9 mouse cellular contexts compared by ENCODE assay signal in the genomic region with DNA sequence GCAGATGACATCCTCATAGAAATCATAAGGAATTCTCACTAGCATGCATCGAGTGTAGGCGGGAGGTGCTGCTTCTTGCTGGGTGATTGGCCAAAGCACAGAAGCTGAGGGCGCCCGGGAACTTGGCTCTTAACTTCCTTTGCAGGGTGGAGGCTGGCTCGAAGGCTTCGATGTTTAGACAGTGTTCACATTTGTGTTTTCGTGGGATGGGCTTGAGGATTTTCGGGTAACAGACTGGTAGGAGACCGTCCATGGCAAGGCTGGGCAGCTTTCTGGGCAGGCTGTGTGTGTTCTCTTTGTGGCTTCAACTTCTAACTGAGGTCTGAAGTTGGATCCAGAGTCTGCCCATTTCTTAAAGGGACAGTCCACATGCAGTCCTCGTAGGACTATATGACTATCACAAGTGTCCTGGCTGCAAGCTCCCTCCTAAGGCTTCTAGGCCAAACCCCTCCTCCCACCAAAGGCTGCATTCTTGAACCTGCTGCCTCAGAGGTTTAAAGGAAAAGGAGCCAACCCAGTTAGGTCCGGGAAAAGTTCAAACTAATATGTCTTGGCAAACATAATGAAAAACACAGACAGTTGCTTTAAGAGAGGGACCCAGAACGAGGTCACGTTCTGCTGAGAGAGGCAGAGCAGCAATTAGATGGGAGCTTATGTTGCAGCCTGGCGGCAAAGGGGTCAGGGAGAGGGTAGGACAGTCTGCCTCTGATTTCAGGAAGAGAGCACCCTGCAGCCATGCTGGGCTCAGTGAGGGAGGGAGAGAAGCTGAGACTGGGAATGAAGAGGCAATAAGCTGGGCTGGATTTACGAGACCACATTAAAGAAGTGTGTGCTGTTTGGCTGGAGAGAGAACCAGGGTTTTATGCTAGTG.
DNase-seq lines count a peak whose midpoint lies in the region; ATAC-seq lines count a peak whose summit lies in the region.
"Had no signal": no experiment of that assay in that cellular context is flagged by ENCODE, and none has a peak within 500 bp of the region (broad histone marks: within the 10 kb centered on the region; RNA-seq: fewer than 3 reads in every experiment).

No protein-coding gene starts in this region.

- H3K4me3 ChIP-seq in embryonic facial prominence, embryonic 11.5 days (ENCODE audit: low read depth, low read length), result no peak overlapping the region
- peak overlapping the region; percentile 23 for H3K4me3 ChIP-seq in heart, embryonic 16.5 days (ENCODE audit: low read length)
- H3K4me3 ChIP-seq in midbrain, embryonic 11.5 days (ENCODE audit: low read depth, low read length), result no peak overlapping the region
- no peak overlapping the region; the same call in 1 of the 2 replicates for H3K4me3 ChIP-seq in stomach, embryonic 15.5 days (replicated peaks)
- H3K4me3 ChIP-seq: megakaryocyte, embryonic 14.5 days had no signal

- H3K36me3 ChIP-seq in embryonic facial prominence, embryonic 11.5 days (replicated peaks; ENCODE audit: control insufficient read depth, insufficient read depth, low read depth, low read length), result no peaks in the 10 kb centered on the region
- no peaks in the 10 kb centered on the region for H3K36me3 ChIP-seq in heart, embryonic 16.5 days (ENCODE audit: control insufficient read depth, insufficient read depth)
- no peaks in the 10 kb centered on the region for H3K36me3 ChIP-seq in midbrain, embryonic 11.5 days (ENCODE audit: control insufficient read depth, insufficient read depth, low read length)
- no peaks in the 10 kb centered on the region for H3K36me3 ChIP-seq in stomach, embryonic 15.5 days

- peak; percentile 91 for ATAC-seq in embryonic facial prominence, embryonic 11.5 days (replicated peaks; ENCODE audit: insufficient number of reproducible peaks, low FRiP score, low TSS enrichment, low read depth)
- peak; percentile 67 for ATAC-seq in heart, embryonic 16.5 days (replicated peaks; ENCODE audit: extremely low read depth, insufficient read depth, low FRiP score)
- no peak for ATAC-seq in midbrain, embryonic 11.5 days (ENCODE audit: low FRiP score)
- ATAC-seq in stomach, embryonic 15.5 days (ENCODE audit: insufficient read depth, low FRiP score, low read depth), result peak; percentile 35; the same call in 1 of the 2 replicates

- no peak overlapping the region; the same call in 1 of the 2 replicates for H3K4me2 ChIP-seq in embryonic facial prominence, embryonic 11.5 days (ENCODE audit: low read depth, low read length)
- H3K4me2 ChIP-seq in heart, embryonic 16.5 days (ENCODE audit: low read depth, low read length), result peak overlapping the region; percentile 43
- no peak overlapping the region for H3K4me2 ChIP-seq in midbrain, embryonic 11.5 days
- H3K4me2 ChIP-seq in stomach, embryonic 15.5 days, result peak overlapping the region; percentile 29

- no peaks in the 10 kb centered on the region for H3K27me3 ChIP-seq in embryonic facial prominence, embryonic 11.5 days (ENCODE audit: control insufficient read depth, insufficient read depth, low read length)
- no peaks in the 10 kb centered on the region for H3K27me3 ChIP-seq in heart, embryonic 16.5 days (ENCODE audit: control insufficient read depth, insufficient read depth, low read length)
- H3K27me3 ChIP-seq in midbrain, embryonic 11.5 days (ENCODE audit: control insufficient read depth, insufficient read depth, low read length), result no peaks in the 10 kb centered on the region
- no peaks in the 10 kb centered on the region for H3K27me3 ChIP-seq in stomach, embryonic 15.5 days (replicated peaks)

- peak; percentile 54 to 68 for DNase-seq in cerebellum, postnatal 10 days
- no peak for DNase-seq in cerebellum, postnatal 36 days
- peak; percentile 83 for DNase-seq in embryonic facial prominence, embryonic 11.5 days (ENCODE audit: low spot score)
- DNase-seq in kidney, postnatal 25 days, result peak; percentile 35 to 44
- peak; percentile 85 for DNase-seq in midbrain, embryonic 11.5 days (ENCODE audit: low spot score, missing footprints)
- DNase-seq in layer of hippocampus, adult 9-11 months, result no peak

- H3K9ac ChIP-seq in embryonic facial prominence, embryonic 11.5 days (replicated peaks; ENCODE audit: low read length), result no peak overlapping the region; the same call in 1 of the 2 replicates
- H3K9ac ChIP-seq in heart, embryonic 16.5 days (ENCODE audit: low read length), result peak overlapping the region; percentile 25
- H3K9ac ChIP-seq in midbrain, embryonic 11.5 days (ENCODE audit: low read length), result 0 out of 2 replicates have a peak overlapping the region, but pooled peaks have one; percentile 16
- H3K9ac ChIP-seq in stomach, embryonic 15.5 days, result no peak overlapping the region

- peak overlapping the region; percentile 57 for H3K27ac ChIP-seq in embryonic facial prominence, embryonic 11.5 days (replicated peaks; ENCODE audit: low read depth, low read length)
- peak overlapping the region; percentile 63 for H3K27ac ChIP-seq in heart, embryonic 16.5 days (ENCODE audit: low read length)
- no peak overlapping the region for H3K27ac ChIP-seq in midbrain, embryonic 11.5 days (ENCODE audit: low read depth, low read length)
- peak overlapping the region; percentile 73 for H3K27ac ChIP-seq in stomach, embryonic 15.5 days

- 25% methylated on average over 15 of the region's 15 CpGs for WGBS in embryonic facial prominence, embryonic 11.5 days
- whole genome bisulfite sequencing in heart, embryonic 16.5 days, result 30% methylated on average over 15 of the region's 15 CpGs
- WGBS in midbrain, embryonic 11.5 days, result 45% methylated on average over 15 of the region's 15 CpGs
- WGBS in stomach, embryonic 15.5 days, result 19% methylated on average over 15 of the region's 15 CpGs

- H3K4me1 ChIP-seq in embryonic facial prominence, embryonic 11.5 days (ENCODE audit: control insufficient read depth, insufficient read depth, low read length), result no peaks in the 10 kb centered on the region
- peaks cover 14% of the 10 kb centered on the region for H3K4me1 ChIP-seq in heart, embryonic 16.5 days (ENCODE audit: control insufficient read depth, insufficient read depth, low read length)
- no peaks in the 10 kb centered on the region; the same call in 1 of the 2 replicates for H3K4me1 ChIP-seq in midbrain, embryonic 11.5 days (ENCODE audit: control insufficient read depth, insufficient read depth, low read length)
- H3K4me1 ChIP-seq in stomach, embryonic 15.5 days, result peaks cover 12% of the 10 kb centered on the region; the same call in 1 of the 2 replicates

- H3K9me3 ChIP-seq in embryonic facial prominence, embryonic 11.5 days (replicated peaks; ENCODE audit: control insufficient read depth, low read length), result no peaks in the 10 kb centered on the region
- no peaks in the 10 kb centered on the region for H3K9me3 ChIP-seq in heart, embryonic 16.5 days (replicated peaks; ENCODE audit: control insufficient read depth, low read length)
- H3K9me3 ChIP-seq in midbrain, embryonic 11.5 days (ENCODE audit: control insufficient read depth, low read length), result no peaks in the 10 kb centered on the region
- no peaks in the 10 kb centered on the region for H3K9me3 ChIP-seq in stomach, embryonic 15.5 days
- H3K9me3 ChIP-seq: megakaryocyte, embryonic 14.5 days had no signal

Comparison
In these comparisons a context has a peak if more than half of its experiments do, and no peak if none do; other contexts are left out.
1. DNase-seq: peak in cerebellum, postnatal 10 days (2 of 2), embryonic facial prominence, embryonic 11.5 days (single experiment), kidney, postnatal 25 days (2 of 2) and midbrain, embryonic 11.5 days (single experiment); none in cerebellum, postnatal 36 days (0 of 2) and layer of hippocampus, adult 9-11 months (single experiment).
2. H3K4me2 ChIP-seq: peak in heart, embryonic 16.5 days (single experiment) and stomach, embryonic 15.5 days (single experiment); none in embryonic facial prominence, embryonic 11.5 days (single experiment) and midbrain, embryonic 11.5 days (single experiment).
3. H3K9ac ChIP-seq: peak in heart, embryonic 16.5 days (single experiment) and midbrain, embryonic 11.5 days (single experiment); none in embryonic facial prominence, embryonic 11.5 days (single experiment) and stomach, embryonic 15.5 days (single experiment).